Mouse (Mus musculus) hindbrain, embryonic 13.5 days (tissue): Measurements from ENCODE around the gene Usp43. TPM values are rescaled to one million over a fixed set of nuclear protein-coding genes. Genes with fewer than 3 reads are reported as not detected.
A peak's percentile ranks its signal among the peaks of the same experiment; 100 is the strongest.

Source experiments
- ATAC-seq: fragments of 200-750 bp; cut with Nextera tagmentation; 2 replicates; pipeline ENCODE4 v1.8.0; 2017; ENCODE audit warnings: moderate TSS enrichment; ENCODE audit not compliant: low FRiP score
- H3K27ac ChIP-seq: fragments of 300-500 bp; sonication (generic); 2 replicates; pipeline ENCODE4 v1.5.1; 2015; ENCODE audit warnings: inconsistent platforms, mild to moderate bottlenecking, moderate library complexity
- H3K27me3 ChIP-seq: fragments of 300-500 bp; sonication (generic); 2 replicates; pipeline ENCODE4 v1.6.1; 2015; ENCODE audit warnings: mild to moderate bottlenecking, inconsistent platforms
- H3K36me3 ChIP-seq: fragments of 300-500 bp; sonication (generic); 2 replicates; pipeline ENCODE4 v1.6.1; 2015; ENCODE audit warnings: mild to moderate bottlenecking, inconsistent platforms
- H3K4me1 ChIP-seq: fragments of 300-500 bp; sonication (generic); replicated peaks from 2 replicates; pipeline ENCODE4 v1.6.1; 2015; ENCODE audit warnings: inconsistent platforms
- H3K4me2 ChIP-seq: fragments of 300-500 bp; sonication (generic); 2 replicates; pipeline ENCODE4 v1.6.1; 2015; ENCODE audit warnings: inconsistent platforms, mild to moderate bottlenecking, moderate library complexity
- H3K4me3 ChIP-seq: fragments of 300-500 bp; sonication (generic); 2 replicates; pipeline ENCODE4 v1.5.1; 2015; ENCODE audit warnings: mild to moderate bottlenecking, inconsistent platforms
- H3K9ac ChIP-seq: fragments of 300-500 bp; sonication (generic); 2 replicates; pipeline ENCODE4 v1.6.1; 2015; ENCODE audit warnings: mild to moderate bottlenecking, inconsistent platforms
- H3K9me3 ChIP-seq: fragments of 300-500 bp; sonication (generic); 2 replicates; pipeline ENCODE4 v1.6.1; 2016; ENCODE audit warnings: inconsistent platforms
- WGBS: fragments of 180-500 bp; shearing (Covaris S2); methylation state at CpG from one replicate; pipeline ENCODE4 v1.1.7; 2015; 5-methylcytosine and 5-hydroxymethylcytosine counted together
- polyA plus RNA-seq: library from polyadenylated mRNA; unstranded; fragments of >200 nt; fragmentation: Nextera tagmentation; extraction: Ambion mirVana; gene quantifications from 2 replicates; pipeline ENCODE4 v1.2.1, GENCODE M21; 2015

Gene Usp43
- 0.38 and 0.53 TPM in 2 replicates for polyA plus RNA-seq

DNA sequence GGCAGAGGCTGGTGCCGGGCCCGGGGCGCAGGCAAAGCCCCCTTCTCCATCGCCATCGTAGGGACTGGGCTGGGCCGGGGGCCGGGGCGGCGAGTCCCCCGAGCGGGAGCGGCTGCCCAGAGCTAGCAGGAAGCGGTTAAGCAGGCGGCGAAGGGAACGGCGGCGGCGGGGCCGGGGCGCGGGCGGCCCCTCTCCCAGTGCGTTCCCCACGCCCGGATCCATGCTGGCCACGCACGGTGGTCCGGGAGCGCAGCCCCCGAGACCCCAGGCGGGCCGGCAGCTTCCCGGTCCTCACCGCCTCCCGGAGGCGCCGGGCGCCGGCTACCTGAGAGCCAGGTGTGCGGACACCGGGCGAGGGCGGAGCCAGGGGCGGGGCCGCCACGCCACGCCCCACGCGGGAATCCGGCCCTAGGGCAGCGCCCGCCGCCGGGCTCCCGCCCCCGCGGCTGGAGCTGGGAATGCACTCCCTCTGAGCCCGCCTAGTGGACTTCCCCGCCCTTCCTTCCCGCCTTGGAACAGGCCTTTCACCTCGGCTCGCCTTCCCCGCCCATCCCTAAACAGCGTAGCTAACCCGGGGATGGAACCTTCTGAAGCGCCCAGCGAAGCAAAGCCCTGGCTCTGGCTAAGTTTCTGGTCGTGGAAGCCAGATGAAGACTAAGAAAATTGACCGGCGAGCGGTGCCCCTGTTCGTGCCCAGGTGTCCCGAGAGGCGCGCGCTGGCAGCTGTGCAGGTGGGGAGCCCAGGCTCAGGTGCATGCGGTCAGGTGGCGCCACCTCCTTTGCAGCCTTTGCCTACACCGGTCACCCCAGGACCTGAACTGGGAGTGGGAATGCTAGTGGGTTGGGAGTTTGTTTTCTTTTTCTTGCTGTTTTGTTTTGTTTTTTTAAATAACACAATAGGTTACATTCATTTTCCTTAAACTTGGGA is at the start of gene Usp43:
Usp43 (minus strand) TSS at position 327 of the 928 bp plus-strand sequence.
- WGBS, result 1% methylated on average over 74 of the region's 80 CpGs
- H3K27ac ChIP-seq, result no peak within 1 kb of the TSS

DNA sequence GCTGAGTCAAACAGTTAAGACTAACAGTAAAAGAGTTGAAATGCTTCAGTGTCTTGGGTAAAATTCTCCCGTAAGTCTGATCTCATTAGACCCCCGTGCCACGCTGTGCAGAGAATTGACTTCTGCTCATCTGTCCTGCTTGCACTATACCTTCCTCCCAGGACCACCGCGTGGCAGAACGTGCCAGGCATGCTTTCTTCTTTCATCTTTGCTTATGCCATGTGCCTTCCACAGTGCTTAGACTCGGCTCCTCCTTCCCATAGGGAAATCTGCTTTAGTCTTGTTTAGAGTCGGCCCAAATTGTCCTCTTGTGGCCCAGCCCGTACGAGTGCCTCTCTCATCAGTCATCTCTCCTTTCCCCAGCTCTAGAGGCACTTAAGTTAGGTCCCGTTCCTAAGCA is 45.9 kb upstream of the Usp43 start:
- Histone ChIP-seq H3K36me3 (peaks cover 20% of the 10 kb centered on the region), H3K9me3 (no peaks in the 10 kb centered on the region), H3K4me2 (no peak overlapping the region), H3K27me3 (no peaks in the 10 kb centered on the region), H3K9ac (no peak overlapping the region), H3K4me3 (no peak overlapping the region), H3K4me1 (peaks cover 22% of the 10 kb centered on the region), H3K27ac (no peak overlapping the region)
- no peak for ATAC-seq
- WGBS, result 72% methylated on average over 11 of the region's 11 CpGs

More for the DNA sequence above, at the start of gene Usp43:
- H3K4me3 ChIP-seq, result peak within 1 kb of the TSS; percentile 72
- peaks cover 22% of the 10 kb centered on the region for H3K4me1 ChIP-seq
- peaks cover 37% of the 10 kb centered on the region for H3K27me3 ChIP-seq
- peak; percentile 68; the same call in 1 of the 2 replicates for ATAC-seq
- no peaks in the 10 kb centered on the region for H3K36me3 ChIP-seq
- H3K9ac ChIP-seq, result peak within 1 kb of the TSS; percentile 80
- H3K4me2 ChIP-seq, result peak within 1 kb of the TSS; percentile 100
- H3K9me3 ChIP-seq, result no peaks in the 10 kb centered on the region

DNA sequence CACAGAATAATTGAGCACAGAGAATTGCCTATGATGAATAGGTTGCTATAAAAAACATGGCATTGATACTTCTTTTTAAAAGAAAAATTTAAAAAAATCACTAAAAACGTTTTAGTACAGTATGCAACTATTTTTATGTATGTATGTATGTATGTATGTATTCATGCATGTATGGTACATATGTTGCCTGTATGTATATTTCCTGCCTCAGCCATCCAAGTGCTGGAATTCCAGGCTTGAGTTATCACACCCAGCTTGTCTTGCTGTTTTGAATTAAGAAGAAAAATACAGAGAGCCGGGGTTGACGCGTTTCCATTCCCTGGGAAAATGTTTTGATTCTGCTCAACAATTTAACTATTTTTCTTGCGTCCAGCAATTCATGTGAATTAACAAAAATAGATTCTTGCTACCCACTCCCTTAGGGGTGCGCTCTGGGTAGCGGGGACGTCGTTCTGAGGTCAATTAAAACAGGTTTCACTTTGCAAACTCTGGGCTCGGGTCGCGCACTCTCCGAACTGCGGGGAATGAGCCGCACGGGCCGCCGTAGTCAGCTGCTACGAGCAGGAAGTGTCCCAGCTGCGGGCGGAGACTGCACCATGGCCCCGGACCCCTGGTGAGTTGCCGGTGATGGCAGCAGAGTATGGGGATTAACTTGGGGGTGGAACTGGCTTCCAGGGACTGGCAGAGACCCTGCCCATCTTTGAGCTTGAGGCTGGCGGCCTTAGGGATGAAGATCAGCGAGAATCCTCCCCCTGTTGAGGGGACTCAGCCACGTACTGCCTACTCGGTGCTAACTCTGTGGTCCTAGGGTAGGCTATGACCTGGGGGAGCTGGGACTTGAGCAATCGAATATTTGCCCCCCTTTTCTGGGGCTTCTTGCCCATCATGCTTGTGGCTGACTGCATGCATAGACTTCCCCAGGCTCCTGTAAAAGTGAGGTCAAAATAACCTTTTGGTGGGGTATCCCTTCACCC is 44.2 kb upstream of the Usp43 start, which contains the start of gene Stx8:
Stx8 (plus strand) TSS at position 289 of the 974 bp plus-strand sequence.
- Histone ChIP-seq H3K36me3 (peaks cover 12% of the 10 kb centered on the region), H3K4me2 (peak within 1 kb of the TSS; percentile 91), H3K9ac (peak within 1 kb of the TSS; percentile 90), H3K27ac (peak within 1 kb of the TSS; percentile 31; the same call in 1 of the 2 replicates), H3K27me3 (no peaks in the 10 kb centered on the region), H3K4me3 (peak within 1 kb of the TSS; percentile 75), H3K4me1 (peaks cover 22% of the 10 kb centered on the region), H3K9me3 (no peaks in the 10 kb centered on the region)
- ATAC-seq, result peak; percentile 88
- under 1% methylated on average over 28 of the region's 28 CpGs for WGBS

DNA sequence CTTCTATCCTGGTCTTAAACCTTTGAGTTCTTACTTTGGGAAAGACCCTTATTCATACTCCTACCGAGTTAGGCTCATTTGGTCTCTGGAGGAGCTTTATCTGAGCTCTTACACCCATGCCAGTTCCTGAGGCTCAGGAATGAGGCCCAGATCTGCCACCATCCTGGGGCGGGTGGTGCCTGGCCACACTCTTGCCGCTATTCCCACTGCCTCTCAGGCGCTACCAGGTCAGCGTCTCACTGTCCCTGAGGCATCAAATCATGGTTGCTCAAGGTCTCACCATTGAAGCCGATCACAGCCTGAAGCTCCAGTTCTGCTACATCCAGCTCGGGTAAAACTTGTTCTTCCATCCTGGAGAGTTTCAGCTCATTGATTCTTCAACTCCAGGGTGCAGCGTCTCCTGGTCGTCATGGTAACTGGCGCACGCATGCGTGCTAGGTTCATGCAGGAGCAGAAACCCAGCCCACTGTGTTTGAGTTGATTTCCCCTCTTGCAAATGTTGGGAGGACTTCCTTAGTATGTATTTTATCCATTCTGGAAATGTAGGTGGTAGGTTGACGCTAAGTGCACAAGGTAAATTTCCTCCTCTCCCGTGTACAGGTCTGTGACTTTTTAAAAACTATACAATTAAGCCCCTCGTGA is 43.4 kb upstream of the Usp43 start, which contains the start of gene Cfap52:
Cfap52 (minus strand) TSS at position 410 of the 642 bp plus-strand sequence.
- peaks cover 22% of the 10 kb centered on the region for H3K4me1 ChIP-seq
- no peaks in the 10 kb centered on the region for H3K9me3 ChIP-seq
- H3K4me3 ChIP-seq, result peak within 1 kb of the TSS; percentile 75
- peaks cover 5% of the 10 kb centered on the region for H3K36me3 ChIP-seq
- peak; percentile 77; the same call in 1 of the 2 replicates for ATAC-seq
- WGBS, result 9% methylated on average over 15 of the region's 15 CpGs
- H3K4me2 ChIP-seq, result peak within 1 kb of the TSS; percentile 91
- H3K9ac ChIP-seq, result peak within 1 kb of the TSS; percentile 90
- no peaks in the 10 kb centered on the region for H3K27me3 ChIP-seq
- H3K27ac ChIP-seq, result peak within 1 kb of the TSS; percentile 31; the same call in 1 of the 2 replicates

DNA sequence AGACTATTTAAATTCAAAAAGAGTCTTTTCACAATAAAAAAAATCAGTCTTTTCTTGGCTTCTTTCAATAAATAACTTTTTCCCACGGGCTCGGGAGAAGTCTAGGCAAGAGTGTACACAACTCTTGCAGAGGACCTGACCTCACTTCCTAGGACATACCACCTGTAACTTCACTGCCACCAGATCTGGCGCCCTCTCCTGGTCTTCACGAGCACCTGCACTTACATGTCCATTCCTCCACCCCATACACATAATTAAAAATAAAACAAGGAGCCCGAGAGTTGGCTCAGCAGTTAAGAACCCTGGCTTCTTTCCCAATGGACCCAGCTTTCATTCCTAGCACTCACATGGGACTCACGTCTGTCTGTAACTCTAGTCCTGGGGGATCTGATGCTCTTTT is 42.2 kb upstream of the Usp43 start:
- no peak for ATAC-seq
- no peaks in the 10 kb centered on the region for H3K36me3 ChIP-seq
- 77% methylated on average over 6 of the region's 6 CpGs for WGBS
- H3K4me2 ChIP-seq, result no peak overlapping the region
- no peak overlapping the region for H3K27ac ChIP-seq
- peaks cover 22% of the 10 kb centered on the region for H3K4me1 ChIP-seq
- no peak overlapping the region for H3K9ac ChIP-seq
- no peak overlapping the region for H3K4me3 ChIP-seq
- H3K9me3 ChIP-seq, result no peaks in the 10 kb centered on the region
- no peaks in the 10 kb centered on the region for H3K27me3 ChIP-seq

DNA sequence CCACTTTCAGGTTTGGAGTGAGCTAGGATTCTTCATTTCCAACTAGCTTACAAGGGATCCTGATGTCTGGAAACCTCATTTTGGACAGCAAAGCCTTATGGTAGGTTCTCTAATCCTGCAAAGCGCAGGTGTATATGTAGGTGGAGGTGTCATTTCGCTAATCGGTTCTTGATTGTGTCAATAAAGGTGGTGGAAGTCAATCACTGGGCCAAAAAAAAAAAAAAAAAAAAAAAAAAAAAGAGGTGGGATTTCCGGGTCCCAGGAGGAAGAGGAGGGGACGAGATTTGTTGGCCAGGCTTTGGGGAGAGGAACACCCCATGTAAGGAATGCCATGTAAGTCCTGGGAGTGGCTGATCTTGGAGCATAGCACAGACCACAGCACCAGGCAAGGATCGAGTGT is 32.5 kb upstream of the Usp43 start:
- WGBS, result 92% methylated on average over 6 of the region's 6 CpGs
- no peak overlapping the region for H3K4me3 ChIP-seq
- no peak for ATAC-seq

DNA sequence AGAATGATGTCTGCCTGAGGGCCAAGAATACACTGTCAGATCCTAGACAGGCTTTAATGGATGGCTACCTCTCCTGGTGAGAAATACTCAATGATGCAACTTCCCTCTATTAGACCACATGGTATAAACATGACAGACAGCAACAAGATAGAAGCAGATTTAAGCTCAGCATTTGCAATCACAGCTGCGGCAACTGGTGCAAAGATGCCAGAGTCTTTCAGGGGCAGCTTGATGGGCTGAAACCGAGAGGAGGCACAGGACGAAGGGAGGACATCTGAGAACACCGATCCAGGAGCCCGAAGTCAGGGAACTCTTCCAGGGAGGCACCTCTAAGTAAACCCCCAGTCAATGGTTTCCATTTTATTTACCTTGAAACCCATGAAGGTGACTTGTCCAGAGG is 31.7 kb upstream of the Usp43 start:
- Histone ChIP-seq H3K27me3 (0 out of 2 replicates have a peak, but pooled peaks cover 2% of the 10 kb centered on the region), H3K4me2 (no peak overlapping the region), H3K4me3 (no peak overlapping the region), H3K9ac (no peak overlapping the region), H3K4me1 (no peaks in the 10 kb centered on the region), H3K36me3 (no peaks in the 10 kb centered on the region), H3K27ac (no peak overlapping the region), H3K9me3 (no peaks in the 10 kb centered on the region)
- 88% methylated on average over 5 of the region's 5 CpGs for WGBS
- ATAC-seq, result no peak

More for the DNA sequence above, 32.5 kb upstream of the Usp43 start:
- Histone ChIP-seq H3K4me1 (no peaks in the 10 kb centered on the region), H3K4me2 (no peak overlapping the region), H3K36me3 (no peaks in the 10 kb centered on the region), H3K9me3 (no peaks in the 10 kb centered on the region), H3K27ac (no peak overlapping the region), H3K27me3 (0 out of 2 replicates have a peak, but pooled peaks cover 2% of the 10 kb centered on the region), H3K9ac (no peak overlapping the region)

DNA sequence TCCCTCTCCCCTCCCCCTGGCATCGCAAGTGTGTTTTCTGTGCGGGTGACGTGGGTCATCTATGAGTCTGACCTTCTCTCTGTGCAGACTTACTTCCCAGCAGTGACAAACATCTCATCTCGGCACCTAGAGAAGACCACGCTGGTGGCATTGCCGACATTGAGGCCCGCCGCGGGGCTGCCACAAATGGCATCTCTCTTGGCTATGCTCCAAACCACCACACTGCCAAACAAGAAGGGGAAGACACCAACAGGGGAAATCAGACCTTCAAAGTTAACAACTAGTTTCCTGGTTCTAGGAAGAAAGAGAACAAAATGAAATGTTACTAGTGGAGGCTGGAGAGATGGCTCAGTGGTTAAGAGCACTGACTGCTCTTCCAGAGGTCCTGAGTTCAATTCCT is 27.5 kb upstream of the Usp43 start:
- Histone ChIP-seq H3K4me1 (no peaks in the 10 kb centered on the region), H3K9me3 (no peaks in the 10 kb centered on the region), H3K9ac (no peak overlapping the region), H3K36me3 (no peaks in the 10 kb centered on the region), H3K4me2 (no peak overlapping the region), H3K27me3 (no peaks in the 10 kb centered on the region), H3K27ac (no peak overlapping the region), H3K4me3 (no peak overlapping the region)
- 89% methylated on average over 9 of the region's 9 CpGs for WGBS
- no peak for ATAC-seq

DNA sequence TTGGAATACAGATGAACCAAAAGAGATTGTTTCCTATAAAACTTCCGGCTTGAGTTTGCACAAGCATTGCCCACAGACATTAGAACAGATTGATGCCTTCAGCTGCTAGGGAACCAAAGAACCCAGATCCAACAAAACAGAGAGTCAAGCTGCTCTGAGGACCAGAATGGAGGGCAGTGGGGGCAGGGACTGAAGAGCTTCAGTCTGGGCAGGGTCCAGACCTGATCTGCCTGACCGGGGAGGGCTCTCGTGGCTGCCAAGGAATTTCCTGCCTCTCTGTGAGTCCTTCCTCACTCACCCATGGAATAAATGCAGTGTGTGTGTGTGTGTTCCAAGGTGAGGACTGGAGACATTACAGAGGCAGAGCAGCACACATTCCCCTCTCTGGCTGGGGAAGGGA is 26.3 kb upstream of the Usp43 start:
- H3K36me3 ChIP-seq, result no peaks in the 10 kb centered on the region
- no peak overlapping the region for H3K9ac ChIP-seq
- H3K4me3 ChIP-seq, result no peak overlapping the region
- H3K4me2 ChIP-seq, result no peak overlapping the region
- no peaks in the 10 kb centered on the region for H3K4me1 ChIP-seq
- ATAC-seq, result no peak
- H3K27ac ChIP-seq, result no peak overlapping the region
- H3K9me3 ChIP-seq, result no peaks in the 10 kb centered on the region
- WGBS, result 70% methylated on average over 3 of the region's 3 CpGs
- H3K27me3 ChIP-seq, result no peaks in the 10 kb centered on the region

DNA sequence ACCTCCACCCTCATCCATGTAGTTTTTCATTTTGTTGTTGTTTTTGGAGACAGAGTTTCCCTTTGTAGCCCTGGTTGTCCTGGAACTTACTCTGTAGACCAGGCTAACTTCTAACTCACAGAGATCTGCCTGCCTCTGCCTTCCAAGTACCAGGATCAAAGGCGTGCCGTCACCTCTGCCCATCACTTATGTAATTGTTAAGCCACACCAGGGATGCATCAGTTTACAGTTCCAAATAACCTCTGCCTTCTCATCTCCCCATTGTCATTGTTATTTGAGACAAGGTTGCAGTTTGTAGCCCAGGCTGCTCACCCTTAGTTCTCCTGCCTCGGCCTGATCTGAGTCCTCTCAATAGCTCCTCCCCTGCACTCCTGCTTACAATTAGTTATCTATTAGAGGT is 10.2 kb upstream of the Usp43 start:
- WGBS, result 96% methylated on average over 3 of the region's 3 CpGs
- no peak for ATAC-seq
- Histone ChIP-seq H3K4me1 (no peaks in the 10 kb centered on the region), H3K9me3 (no peaks in the 10 kb centered on the region), H3K27ac (no peak overlapping the region), H3K27me3 (no peaks in the 10 kb centered on the region; the same call in 1 of the 2 replicates), H3K4me2 (no peak overlapping the region), H3K36me3 (no peaks in the 10 kb centered on the region), H3K9ac (no peak overlapping the region), H3K4me3 (no peak overlapping the region)

DNA sequence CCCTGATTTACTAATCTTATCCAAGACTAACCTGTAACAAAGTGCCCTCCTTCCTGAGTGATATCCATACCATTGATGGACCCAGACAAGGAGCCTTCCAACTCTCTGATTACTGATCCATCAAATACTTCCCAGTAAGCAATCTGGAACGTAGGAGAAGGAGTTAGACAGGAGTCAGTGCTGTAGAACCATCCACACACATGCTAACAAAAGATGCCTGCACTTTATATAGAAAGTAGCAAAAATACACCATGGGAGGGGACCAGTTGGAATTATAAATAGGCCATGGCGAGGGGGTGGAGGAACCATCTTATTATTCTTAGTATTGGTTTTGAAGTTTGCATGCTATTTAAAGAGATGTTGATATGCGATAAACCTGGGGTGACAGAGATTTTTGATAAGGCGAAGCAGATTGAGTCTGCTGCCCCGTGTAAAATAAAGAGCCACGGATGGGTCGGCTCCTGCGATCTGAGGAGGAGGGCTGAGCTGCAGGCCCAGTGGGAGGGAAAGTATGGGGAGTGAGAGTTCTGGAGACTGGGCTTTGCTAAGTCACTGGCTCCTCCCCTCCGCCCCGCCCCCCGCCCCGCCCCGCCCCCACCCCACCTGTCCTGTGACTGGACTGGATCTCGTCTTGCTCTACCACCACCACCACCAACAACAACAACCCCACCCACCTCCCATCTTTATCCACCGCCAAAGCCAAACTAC is 4.5 kb upstream of the Usp43 start:
- Histone ChIP-seq H3K36me3 (no peaks in the 10 kb centered on the region), H3K27ac (no peak overlapping the region), H3K9ac (no peak overlapping the region), H3K9me3 (no peaks in the 10 kb centered on the region), H3K4me2 (no peak overlapping the region), H3K27me3 (peaks cover 9% of the 10 kb centered on the region), H3K4me1 (peaks cover 15% of the 10 kb centered on the region), H3K4me3 (no peak overlapping the region)
- 20% methylated on average over 10 of the region's 15 CpGs for WGBS
- no peak for ATAC-seq
